Mouse (Mus musculus): ENCODE results near the gene Misp. TPM values are rescaled to one million over a fixed set of nuclear protein-coding genes. Genes with fewer than 3 reads are reported as not detected.

The Misp gene
- total RNA-seq (2021) = under 1 TPM; 0.33 to 0.78 TPM
- long read RNA-seq = 0 reads

DNA sequence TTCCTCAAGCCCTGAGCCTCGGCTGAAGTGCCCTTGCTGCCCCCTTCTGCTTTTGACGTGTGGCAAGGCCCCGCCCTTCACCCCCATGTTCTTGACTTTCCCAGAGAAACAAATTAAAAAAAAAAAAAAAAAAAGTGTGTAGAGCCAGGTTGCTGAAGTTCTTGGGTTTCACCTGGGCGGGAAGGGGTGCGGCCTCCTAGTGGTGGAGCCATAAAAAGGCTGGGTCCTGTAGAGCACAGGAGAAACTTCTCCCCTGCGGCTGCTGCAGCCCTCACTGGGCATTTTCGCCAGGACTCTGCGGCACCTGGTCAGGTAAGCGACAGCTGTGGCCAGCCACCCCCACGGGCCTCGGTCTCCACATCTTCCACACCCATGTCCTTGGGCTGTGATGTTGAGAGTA is at the start of gene Misp:
Misp (plus strand) TSS at position 208 of the 400 bp plus-strand sequence.
- DNase-seq (ENCODE audit: low spot score in 2 of 2) = no peak

DNA sequence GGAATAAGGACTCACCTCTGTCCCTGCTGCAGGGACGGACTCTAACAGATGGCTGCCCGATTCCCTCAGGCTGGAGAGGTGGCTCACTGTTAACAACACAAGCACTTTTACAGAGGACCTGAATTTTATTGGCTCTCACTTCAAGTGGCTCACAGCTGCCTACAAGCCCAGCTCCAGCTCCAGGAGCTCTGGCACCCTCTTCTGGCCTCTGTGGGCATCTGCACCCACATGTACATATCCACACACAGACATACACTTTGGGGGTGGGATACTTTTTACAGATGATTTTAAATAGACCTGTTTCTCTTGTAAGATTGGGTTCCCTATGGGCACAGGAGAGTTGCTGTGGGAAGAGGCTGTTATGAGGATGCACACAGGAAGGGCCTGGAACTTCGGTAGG is 48.5 kb upstream of the Misp start:
- DNase-seq (ENCODE audit: low spot score in 2 of 2) = no peak

DNA sequence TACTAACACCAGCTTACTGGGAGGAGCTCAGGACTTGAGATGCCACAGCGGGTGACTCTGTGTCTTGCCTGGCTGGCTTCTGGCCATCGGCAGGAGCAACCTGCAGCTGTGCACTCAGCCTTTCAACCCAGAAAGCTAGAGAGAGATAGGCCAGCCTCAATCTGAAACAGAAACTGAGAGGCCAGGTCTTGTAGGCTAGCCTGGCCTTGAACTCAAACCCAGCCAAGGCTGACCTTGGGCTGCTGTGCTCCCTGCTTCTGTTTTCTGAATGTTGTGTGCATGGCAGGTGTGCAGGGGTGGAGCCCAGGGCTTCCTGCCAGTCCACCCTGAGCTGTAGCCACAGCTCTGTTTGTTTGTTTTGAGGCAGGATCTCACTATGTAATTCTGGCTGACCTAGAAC is 47.6 kb upstream of the Misp start:
- DNase-seq (ENCODE audit: low spot score in 2 of 2) = no peak

DNA sequence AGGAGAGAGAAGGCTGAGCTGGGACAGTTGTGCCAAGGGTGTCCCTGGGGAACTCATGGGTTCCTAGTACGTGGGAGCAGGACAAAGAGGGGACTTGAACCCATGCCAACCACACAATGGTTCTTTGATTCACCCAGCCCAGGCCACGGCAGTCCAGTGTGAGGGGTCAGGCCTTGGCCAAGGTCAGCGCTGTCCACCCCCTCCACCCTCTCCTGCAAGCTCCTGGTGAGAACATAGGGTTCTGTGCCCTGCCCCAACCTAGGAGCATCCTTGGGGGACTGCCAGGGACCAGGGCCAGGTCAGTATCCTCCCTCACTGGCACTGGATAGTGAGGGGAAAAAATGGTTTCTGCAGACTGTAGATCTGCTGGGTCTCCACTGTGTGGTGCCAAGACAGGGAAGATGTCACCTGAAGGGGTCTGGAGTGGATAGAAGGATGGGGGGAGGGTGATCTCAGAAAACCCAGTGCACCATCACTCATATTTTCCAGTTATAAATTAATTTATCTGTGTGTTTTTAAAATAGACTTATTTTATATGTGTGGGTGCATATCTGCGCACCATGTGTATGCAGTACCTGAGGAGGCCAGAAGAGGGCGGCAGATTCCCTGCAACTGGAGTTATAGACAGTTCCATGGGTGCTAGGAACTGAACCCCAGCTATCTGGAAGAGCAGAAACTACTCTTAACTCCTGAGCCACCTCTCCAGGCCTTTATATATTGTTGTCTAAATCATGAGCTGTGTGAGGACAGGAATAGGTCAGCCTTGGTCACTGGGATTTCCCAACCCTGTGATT is 46.1 kb upstream of the Misp start:
- no peak for DNase-seq (ENCODE audit: low spot score in 2 of 2)

DNA sequence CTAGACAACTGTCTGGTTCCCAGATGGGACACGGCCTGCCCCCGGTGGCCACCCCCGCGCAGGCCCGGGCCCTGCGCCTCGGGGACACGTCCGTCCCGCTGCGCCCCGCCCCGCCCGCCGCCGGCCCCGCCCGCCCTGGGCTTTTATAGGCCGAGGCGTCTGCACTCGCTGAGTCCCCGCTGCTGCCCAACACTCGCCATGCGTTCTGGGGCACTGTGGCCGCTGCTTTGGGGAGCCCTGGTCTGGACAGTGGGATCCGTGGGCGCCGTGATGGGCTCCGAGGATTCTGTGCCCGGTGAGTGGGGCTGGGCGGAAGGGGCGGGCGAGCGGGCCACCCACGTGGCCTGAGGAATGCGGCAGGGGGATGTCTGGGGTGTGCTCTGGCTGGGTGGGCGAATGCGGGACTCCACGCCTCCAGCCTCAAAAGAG is 43.7 kb upstream of the Misp start, which contains the start of gene Fstl3:
Fstl3 (plus strand) TSS at position 170 of the 429 bp plus-strand sequence.
- DNase-seq (ENCODE audit: low spot score in 2 of 2) = no peak

DNA sequence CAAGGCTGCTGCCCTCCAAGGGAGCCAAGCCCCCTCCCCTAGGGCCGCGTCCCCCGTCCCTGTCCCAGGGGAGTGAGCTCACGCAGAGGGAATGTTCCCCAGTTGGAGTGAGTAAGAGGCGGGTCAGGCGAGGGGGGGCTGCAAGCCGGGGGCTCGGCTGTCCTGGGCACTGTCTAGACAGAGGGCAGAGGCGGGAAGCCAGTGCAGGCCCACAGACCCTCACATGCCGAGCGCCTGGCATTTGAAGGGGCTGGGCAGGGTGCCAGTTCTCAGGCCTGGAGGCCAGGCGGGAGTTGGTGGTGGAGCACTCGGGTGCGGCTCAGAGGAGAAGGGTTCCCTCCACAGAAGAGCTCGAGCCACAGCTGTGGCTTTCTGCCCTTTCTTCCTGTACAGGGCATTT is 42.8 kb upstream of the Misp start:
- peak in 1 of 2 experiments; percentile 40 for DNase-seq (ENCODE audit: low spot score in 2 of 2)

DNA sequence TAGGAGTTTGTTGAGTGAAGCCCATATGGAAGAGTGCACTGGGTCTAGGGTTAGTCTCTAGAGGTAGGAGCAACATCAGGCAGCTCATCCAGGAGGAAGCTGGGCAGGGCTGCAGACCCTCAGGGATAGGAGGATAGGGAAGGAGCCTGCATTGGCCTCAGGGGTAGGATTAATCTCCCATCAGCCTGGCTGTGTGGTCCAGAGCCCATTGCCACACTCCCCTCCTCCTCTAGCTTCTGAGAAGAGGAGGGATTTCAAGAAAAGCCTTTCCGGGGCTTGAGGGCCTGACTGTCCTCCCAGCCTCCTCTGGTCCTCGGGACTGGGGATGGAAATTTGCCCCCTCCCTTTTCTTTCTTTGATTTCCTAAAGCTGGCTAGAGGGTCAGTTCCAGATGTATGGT is 41.6 kb upstream of the Misp start:
- no peak for DNase-seq (ENCODE audit: low spot score in 2 of 2)

DNA sequence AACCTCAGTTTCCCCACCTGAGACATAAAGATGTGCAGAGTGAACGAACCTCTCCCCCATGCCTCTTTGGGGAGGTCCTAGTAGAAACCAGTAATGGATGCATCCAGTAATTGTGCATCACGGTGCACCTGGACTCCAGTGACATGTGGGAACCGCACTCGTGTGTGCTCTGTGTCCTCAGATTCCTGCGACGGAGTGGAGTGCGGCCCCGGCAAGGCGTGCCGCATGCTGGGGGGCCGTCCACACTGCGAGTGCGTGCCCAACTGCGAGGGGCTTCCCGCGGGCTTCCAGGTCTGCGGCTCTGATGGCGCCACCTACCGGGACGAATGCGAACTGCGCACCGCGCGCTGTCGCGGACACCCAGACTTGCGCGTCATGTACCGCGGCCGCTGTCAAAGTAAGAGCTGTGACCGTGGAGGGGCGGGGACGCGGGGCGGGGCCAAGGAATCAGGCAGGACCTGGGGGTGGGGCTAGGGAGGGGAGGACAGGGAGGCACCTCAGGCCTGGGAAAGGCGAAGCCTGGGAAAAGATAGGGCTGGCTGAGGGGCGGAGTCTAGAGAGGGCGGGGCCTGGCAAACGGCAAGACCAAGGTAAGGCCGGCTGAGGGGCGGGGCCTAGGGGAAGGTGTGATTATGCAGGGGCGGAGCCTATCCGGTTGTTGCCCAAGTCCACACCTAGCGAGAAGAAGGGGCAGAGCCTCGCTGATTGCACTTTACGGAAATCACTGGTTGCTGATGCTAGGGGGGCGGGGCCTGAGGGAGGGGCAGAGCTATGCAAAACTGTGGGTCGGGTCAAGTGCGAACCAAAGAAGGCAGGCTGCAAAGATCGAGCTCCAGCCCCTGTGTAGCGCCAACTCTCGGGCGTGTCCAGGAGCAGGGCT is 40.8 kb upstream of the Misp start:
- peak; percentile 98 for DNase-seq (ENCODE audit: low spot score in 2 of 2)

DNA sequence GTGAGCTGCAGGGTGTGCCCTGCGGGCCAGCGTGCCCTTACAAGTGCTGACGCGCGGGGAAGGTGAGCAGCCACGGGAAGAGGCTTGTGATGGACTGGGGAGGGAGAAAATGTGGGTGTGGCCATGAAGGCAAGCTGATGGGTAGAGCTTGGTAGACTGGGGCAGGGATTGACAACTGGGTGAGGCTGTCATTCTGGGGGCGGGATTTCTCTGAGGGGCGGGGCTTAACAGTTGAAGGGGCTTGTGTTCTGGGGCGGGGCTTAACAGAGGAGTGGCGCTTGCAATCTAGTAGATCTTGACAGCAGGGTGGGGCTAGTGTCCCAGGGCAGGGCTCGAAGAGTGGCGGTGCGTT is 40.1 kb upstream of the Misp start:
- DNase-seq (ENCODE audit: low spot score in 2 of 2) = no peak

DNA sequence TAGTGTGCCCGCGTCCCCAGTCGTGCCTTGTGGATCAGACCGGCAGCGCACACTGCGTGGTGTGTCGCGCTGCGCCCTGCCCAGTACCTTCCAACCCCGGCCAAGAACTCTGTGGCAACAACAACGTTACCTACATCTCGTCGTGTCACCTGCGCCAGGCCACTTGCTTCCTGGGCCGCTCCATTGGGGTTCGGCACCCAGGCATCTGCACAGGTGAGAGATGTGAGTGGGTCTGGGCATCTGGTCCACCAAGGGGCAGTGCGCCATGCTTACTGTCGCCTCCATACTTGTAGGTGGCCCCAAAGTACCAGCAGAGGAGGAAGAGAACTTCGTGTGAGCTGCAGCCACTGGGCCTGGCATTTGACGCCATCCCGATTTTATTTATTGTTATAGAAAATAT is 39.6 kb upstream of the Misp start:
- no peak for DNase-seq (ENCODE audit: low spot score in 2 of 2)

DNA sequence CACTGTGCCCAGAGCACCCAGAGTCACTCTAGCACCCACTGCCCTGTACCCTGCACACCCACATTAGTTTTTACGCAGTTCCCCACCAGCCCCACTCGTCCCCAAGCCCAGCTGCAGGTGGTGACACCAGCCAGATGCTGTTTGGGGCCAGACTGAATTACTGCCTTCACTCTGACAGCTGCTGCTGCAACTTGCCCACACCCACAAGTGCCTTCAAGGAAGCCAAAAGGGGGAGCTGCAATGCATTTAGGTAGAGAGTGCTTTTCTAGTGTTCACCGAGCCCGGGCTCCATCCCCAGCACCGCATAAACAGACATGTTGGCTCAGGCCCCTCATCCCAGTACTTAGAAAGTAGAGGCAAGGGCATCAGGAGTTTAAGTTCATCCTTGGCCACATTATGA is 38.8 kb upstream of the Misp start:
- no peak for DNase-seq (ENCODE audit: low spot score in 2 of 2)

DNA sequence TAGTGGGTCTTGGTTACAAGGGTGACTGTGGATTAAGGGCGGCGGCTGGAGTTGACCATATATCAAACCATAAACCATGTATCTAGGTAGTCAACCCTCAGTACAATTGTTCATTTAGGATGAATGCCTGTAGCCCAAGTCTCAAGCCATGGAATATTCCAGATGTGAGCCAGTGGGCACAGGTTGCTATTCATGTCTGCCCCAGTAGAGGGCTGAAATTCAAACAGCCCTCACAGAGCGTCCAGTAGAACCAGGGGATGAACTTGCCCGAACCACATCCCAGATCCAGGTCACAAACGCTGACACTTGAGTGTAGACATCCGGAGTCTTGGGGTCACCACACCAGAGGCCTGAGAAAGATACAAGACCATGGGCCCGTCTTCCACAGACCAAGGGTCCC is 37.7 kb upstream of the Misp start:
- DNase-seq (ENCODE audit: low spot score in 2 of 2) = no peak

DNA sequence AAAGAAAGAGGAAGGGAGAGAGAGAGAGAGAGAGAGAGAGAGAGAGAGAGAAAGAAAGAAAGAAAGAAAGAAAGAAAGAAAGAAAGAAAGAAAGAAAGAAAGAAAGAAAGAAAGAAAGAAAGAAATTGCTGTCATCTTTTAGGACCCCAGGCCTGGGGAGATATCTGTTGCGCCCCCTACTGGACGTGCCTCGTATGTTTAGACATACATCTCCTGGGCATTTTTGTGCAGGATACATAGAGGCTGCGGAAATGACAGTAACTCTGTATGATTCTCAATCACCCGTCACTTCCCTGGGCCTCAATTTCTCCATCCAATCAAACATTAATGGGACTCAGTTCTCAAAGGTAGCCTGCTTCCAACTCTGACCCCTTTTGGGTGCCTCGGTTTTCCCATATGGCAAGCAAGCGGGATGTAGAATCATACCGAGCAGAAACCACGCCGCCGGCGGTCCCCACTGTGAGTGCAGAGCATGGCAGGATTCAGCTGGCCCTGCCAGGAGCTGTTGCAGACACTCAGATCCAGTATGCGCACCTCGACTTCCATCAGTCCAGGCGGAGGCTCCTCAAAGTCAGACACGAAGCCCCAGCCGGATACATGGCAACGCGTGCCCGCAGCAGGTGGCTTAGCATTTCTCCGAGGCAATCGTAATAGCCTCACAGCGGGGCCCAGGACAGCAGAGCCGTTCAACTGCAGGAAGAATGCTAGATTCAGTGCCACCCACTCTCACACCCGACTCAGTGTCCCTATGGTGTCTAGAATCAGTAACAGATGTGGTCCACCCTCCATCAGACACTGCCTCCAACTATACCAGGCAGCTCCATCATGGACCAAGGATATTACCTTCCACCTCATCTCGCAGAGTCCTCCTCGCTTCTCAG is 36.6 kb upstream of the Misp start:
- DNase-seq (ENCODE audit: low spot score in 2 of 2) = no peak

DNA sequence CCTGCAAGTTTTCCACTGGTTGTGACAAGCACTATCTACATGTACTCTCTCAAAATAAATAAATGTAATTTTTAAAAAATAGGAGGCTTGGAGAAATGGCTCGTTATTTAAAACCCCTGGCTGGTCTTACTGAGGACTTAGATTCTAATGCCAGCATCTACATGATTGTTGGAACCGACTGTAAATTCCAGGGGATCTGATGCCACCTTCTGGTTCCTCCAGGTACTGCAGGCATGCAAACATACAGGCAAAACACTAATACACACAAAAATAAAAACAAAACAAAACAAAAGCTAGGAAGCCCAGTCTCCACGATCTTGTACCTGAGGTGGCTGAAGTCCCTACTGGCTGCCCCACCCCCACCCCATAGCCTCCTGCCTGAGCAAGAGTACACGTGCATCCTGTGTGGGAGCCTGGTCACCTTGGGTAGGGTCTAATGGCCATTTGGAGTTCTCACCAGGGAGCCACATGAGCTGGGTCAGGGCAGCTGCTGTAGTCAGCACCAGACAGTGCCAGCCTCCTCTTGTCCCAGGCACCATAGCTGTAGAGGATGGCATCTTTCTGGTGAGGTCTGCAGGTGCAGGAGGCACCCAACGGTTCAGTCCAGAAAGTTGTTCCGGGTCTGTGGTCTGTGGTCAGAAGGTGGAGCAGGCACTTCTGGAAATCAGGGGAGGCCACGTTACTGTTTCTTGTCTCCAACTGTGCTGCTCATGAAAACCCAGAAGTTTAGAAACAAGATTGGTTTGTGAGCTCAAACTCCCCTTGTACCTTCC is 32.2 kb upstream of the Misp start:
- DNase-seq (ENCODE audit: low spot score in 2 of 2) = peak; percentile 84 to 88

DNA sequence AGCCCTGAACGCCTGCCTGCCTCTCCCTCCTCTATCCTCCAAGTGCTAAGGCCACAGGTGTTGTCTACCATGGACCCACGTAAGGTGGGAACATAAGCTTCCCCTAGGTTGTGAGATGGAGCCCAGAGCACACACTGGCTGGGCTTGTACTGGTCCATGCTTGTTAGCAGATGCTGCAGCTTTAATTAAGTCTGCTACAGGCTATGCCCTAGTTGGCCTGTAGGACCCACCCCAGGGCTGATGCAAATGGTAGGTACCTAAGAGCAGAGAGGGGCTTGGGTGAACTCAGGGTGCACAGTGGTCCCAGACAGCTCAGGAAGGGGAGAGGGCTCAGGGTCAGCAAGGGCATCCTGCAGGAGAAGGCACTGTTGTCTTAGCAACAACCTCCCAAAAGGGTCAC is 31.2 kb upstream of the Misp start:
- DNase-seq (ENCODE audit: low spot score in 2 of 2) = no peak

DNA sequence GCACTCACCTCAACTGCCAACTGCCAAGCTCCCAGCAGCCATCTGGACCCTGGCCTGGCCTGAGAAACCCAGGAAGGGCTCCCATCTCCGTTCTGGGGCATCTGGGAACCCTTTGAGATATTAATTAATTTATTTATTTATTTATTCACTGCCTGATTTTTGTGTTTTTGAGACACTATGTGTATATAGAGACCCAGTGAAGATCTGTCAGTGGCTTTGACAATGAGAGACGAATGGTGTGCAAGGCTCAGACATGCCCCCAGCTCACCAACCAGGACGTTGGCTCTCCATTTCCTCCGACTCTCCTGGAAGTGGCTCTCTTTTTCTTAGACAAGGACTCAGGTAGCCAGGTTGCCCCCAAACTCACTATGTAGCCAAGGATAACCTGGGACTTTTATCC is 29.9 kb upstream of the Misp start, which contains the start of gene Prss57:
Prss57 (minus strand) TSS at position 101 of the 400 bp plus-strand sequence.
- DNase-seq (ENCODE audit: low spot score in 2 of 2) = no peak

DNA sequence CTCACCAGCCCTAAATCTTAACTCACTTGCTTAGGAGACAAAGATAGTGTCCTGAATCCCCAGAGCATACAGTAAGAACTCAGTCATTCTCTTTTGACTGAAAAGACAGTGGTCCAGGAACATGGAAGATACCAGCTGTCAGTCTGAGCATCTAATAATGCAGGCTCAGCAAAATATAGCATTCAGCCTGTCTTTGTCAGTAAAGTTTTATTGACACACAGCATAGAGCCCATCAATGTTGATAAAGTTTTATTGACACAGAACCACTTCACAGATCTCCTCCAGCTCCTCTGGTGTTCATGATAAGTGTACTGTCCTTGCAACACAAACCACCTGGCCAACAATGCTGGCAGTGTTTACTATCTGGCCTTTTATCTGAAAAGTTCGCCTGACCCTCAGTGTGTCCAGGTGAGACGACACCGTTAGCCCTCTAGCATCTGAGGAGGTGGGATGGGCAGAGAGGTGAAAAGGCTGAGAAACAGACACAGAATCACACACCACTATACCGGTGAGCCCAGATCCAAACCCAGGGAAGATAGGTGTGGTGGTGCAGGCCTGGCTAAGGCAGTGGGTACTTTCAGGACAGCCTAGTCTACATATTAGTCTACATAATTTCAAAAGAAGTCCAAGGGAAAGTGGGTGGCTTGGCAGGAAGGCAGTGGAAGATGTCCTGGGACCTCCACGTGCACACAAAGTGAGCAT is 28.3 kb upstream of the Misp start:
- DNase-seq (ENCODE audit: low spot score in 2 of 2) = no peak

DNA sequence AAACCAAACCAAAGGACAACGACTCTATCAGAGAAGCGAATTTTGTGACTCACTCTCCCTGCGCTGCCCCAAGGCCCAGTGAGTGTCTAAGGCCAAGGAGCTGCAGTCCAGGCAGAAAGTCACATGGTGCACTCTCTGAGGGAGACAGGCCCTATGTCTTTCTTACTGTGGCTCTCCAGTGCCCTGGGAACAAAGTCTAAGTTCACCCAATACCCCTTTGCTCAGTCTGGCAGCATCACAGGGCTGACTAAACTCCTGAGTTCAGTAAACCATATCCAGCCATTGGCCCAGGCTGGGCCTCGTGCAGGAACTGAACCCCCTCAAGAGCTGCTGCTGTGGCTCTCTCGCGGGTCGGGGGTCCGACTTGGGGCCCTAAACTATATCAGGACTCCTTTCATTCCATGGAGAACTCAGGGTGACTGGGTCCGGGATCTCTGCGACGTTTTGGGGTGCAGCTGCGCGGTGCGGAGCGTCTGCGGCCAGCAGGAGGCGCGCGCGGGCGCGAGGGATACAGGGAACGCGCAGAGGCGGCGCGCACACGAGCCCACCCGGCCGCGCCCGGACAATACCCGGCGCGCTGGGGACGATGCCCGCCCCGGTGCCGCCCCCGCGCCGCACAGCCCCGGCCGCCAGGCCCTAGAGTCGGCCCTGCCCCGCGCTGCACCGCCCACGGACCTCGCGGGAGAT is 27.6 kb upstream of the Misp start, which contains the start of gene Palm:
Palm (plus strand) TSS at position 522 of the 687 bp plus-strand sequence.
- peak; percentile 84 to 91 for DNase-seq (ENCODE audit: low spot score in 2 of 2)

Data from layer of hippocampus, postnatal 10 days (tissue).